Mouse (Mus musculus) left cerebral cortex, postnatal 4 days (tissue): ENCODE data around the gene Pld3. TPM values are rescaled to one million over a fixed set of nuclear protein-coding genes. Genes with fewer than 3 reads are reported as not detected.
A peak's percentile ranks its signal among the peaks of the same experiment; 100 is the strongest.
"Not testable (repeated sequence)": the region's sequence is repeated elsewhere in the genome, so short reads cannot be mapped to it uniquely, and the experiment has no call there.

Experiments
- DNase-seq: peaks from one replicate; pipeline ENCODE4 v3.0.0-alpha.2; 2022
- intact Hi-C: fragments of 180-260 bp; cut with DNase I; formaldehyde crosslinking; loops from one replicate; pipeline ENCODE4 v1.15.1; 2025
- total RNA-seq, 2 experiments: library from RNA; stranded (reverse); gene quantifications; 2 replicates each; pipeline ENCODE4 v1.2.3; 2021

Pld3 gene
- total RNA-seq, 2 experiments from 2014 or later: 175 to 222 TPM

- no peak for DNase-seq
- intact Hi-C loops: no loop called here
Observed at GRCm38 (mm10) chr7:27529070-27529469, 23.9 kb downstream of the Pld3 start.

GRCm38 (mm10) chr7:27526039-27526827 lies 26.8 kb downstream of the Pld3 start:
- DNase-seq: peak; percentile 79
- intact Hi-C loops: no loop called here

GRCm38 (mm10) chr7:27523805-27524204 lies 29.2 kb downstream of the Pld3 start:
- intact Hi-C loops: no loop called here
- no peak for DNase-seq

- intact Hi-C loops: no loop called here
- DNase-seq: no peak
Observed at GRCm38 (mm10) chr7:27522967-27523366, 30.1 kb downstream of the Pld3 start, which contains the start of gene Hipk4. Hipk4 (plus strand) TSS chr7:27523267.

- no peak for DNase-seq
- intact Hi-C loops: no loop called here
Observed at GRCm38 (mm10) chr7:27520599-27520998, 32.4 kb downstream of the Pld3 start.

GRCm38 (mm10) chr7:27520104-27520503 lies 32.9 kb downstream of the Pld3 start:
- intact Hi-C loops: no loop called here
- DNase-seq: no peak

GRCm38 (mm10) chr7:27518314-27518713 lies 34.7 kb downstream of the Pld3 start:
- DNase-seq: no peak
- intact Hi-C loops: no loop called here

- intact Hi-C loops: no loop called here
Observed at GRCm38 (mm10) chr7:27514961-27515360, 38.1 kb downstream of the Pld3 start.

GRCm38 (mm10) chr7:27510809-27511208 lies 42.2 kb downstream of the Pld3 start:
- intact Hi-C loops: no loop called here
- no peak for DNase-seq

More at GRCm38 (mm10) chr7:27514961-27515360, 38.1 kb downstream of the Pld3 start:
- DNase-seq: no peak

GRCm38 (mm10) chr7:27508648-27509005 lies 44.4 kb downstream of the Pld3 start:
- intact Hi-C loops: loop anchor here (10.0 kb wide), 1 partner anchor 174 kb away; the partner anchor contains the start of gene Ltbp4
- peak; percentile 60 for DNase-seq

- intact Hi-C loops: loop anchor here (10.0 kb wide), 1 partner anchor 173 kb away; the partner anchor contains the start of gene Ltbp4
- DNase-seq: peak; percentile 97
Observed at GRCm38 (mm10) chr7:27507711-27508647, 45.0 kb downstream of the Pld3 start.

GRCm38 (mm10) chr7:27506765-27507370 lies 46.1 kb downstream of the Pld3 start:
- intact Hi-C loops: loop anchor here (10.0 kb wide), 1 partner anchor 172 kb away; the partner anchor contains the start of gene Ltbp4

GRCm38 (mm10) chr7:27501620-27502019 lies 51.4 kb downstream of the Pld3 start:
- intact Hi-C loops: loop anchor here (10.0 kb wide), 1 partner anchor 167 kb away; the partner anchor contains the start of gene Ltbp4
- no peak for DNase-seq

More at GRCm38 (mm10) chr7:27506765-27507370, 46.1 kb downstream of the Pld3 start:
- DNase-seq: no peak

- no peak for DNase-seq
- intact Hi-C loops: no loop called here
Observed at GRCm38 (mm10) chr7:27499036-27499435, 54.0 kb downstream of the Pld3 start, which contains the start of gene Prx. Prx (plus strand) TSS chr7:27499324.

GRCm38 (mm10) chr7:27494659-27495367 lies 58.2 kb downstream of the Pld3 start:
- DNase-seq, intact Hi-C loops: not testable (repeated sequence)

GRCm38 (mm10) chr7:27493450-27493849 lies 59.6 kb downstream of the Pld3 start:
- intact Hi-C loops: no loop called here
- DNase-seq: no peak

- no peak for DNase-seq
- intact Hi-C loops: no loop called here
Observed at GRCm38 (mm10) chr7:27493022-27493421, 60.0 kb downstream of the Pld3 start.

GRCm38 (mm10) chr7:27491856-27492255 lies 61.2 kb downstream of the Pld3 start:
- intact Hi-C loops: no loop called here

GRCm38 (mm10) chr7:27490543-27491329 lies 62.3 kb downstream of the Pld3 start:
- intact Hi-C loops: no loop called here
- peak; percentile 74 for DNase-seq

More at GRCm38 (mm10) chr7:27491856-27492255, 61.2 kb downstream of the Pld3 start:
- DNase-seq: no peak
